Mouse (Mus musculus) cerebellum, postnatal 25 days (tissue): ENCODE data around the gene Cpa4.
A peak's percentile ranks its signal among the peaks of the same experiment; 100 is the strongest.

Source experiments
- DNase-seq, 2 experiments: peaks; one replicate each; pipeline ENCODE4 v3.0.0; 2021; ENCODE audit warnings: mixed read lengths in 2 of 2

Cpa4 gene

DNA sequence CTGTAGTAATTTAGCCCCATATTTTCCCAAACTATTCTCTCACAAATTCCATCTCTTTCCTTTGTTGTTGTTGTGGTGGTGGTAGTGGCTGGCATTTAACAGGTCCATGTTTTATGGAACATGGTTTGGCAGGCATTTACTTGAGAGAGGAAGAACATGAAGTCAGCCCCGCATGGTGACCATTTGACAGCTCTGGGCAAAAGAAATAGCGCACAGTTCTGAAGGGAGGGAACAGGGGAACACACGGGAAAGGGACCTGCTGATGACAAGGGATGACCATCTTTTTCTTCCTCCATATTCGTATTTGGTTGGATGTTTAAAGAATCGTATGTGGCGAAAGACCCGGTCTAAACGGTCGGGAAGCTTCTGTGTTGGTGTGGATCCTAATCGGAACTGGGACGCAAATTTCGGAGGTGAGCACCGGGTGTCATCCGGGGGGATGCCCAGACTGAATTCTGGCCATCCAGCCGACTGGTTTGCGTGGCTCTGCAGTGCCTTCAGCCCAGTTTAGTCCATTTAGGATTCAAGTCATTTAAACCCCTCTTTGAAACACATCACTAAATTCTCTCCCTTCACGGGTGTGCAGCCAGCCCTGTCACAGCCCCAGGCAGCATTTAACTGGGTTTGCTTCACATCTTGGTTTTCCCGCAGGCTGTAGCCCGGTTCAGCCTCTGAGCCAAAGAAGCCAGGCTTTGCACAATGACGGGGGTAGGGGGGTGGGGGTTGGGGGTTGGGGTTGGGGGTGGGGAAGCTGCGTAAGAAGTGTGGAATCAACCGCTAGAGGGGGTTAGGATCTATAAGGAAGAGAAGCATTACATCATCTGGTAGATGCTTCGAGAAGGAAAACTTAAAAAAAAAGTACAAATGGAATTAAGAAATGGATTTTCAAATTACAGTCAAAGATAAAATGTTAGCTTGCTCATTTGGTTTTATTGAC is 16.3 kb upstream of the Cpa4 start:
- DNase-seq = peak; percentile 55 to 67

DNA sequence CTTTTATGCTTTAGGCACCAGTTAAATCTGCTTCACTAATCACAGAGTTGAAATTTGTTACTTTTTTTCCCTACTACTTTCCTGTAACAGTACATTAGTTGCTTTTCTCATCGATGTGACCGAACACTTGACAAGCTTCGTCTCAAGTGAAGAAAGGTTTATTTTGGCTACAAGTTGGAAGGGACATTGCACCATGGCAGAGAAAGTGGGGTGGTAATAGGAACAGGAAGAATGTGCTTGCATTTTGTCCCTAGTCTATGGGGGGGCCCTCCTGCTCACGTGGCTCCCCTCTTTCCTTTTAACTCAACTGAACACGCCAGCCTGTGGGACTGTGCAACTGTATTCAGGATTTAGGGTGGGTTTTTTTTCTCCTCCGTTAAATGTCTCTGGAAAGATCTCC is 15.5 kb upstream of the Cpa4 start:
- DNase-seq = no peak

- no peak for DNase-seq
These were observed 14.7 kb upstream of the Cpa4 start for GRCm38 (mm10) chr6:30553381-30554010.

DNA sequence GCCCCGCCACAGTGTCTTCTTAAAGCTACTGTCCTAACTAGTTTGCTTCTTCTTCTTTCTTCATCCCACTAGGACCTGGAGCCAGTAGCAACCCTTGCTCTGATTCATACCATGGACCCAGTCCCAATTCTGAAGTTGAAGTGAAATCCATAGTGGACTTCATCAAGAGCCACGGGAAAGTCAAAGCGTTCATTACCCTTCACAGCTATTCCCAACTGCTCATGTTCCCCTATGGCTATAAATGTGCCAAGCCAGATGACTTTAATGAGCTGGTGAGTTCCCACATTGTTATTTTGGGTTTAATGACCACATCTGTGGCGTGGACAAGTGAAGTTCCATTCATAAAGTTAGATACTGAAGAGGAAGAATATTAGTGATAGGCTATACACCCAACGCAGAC is 14.1 kb upstream of the Cpa4 start:
- DNase-seq = no peak

DNA sequence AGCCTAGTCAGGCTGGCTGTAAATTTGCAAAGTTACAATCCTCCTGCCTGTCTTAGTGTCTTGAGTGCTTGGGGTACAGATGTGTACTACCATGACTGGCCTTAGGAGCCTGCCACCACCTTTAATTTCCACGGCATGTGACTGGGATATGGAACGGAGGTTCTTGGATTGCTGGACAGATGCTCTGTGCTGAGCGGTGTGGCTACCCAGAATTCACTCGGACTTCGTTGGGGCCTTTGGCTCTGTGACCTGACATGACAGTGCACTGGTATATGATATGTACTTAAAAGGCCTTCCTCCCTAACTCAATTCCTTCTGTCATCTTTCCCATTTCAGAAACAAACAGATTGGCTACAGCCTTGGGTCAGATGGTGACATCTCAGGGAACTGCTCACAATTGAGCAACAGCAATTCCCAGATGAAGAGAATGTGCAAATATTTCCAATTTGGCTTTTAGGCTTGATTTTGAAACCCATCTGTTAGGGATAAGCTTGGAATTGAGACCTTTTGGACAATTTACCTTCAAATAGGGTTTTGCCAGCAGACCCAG is 13.5 kb upstream of the Cpa4 start:
- no peak for DNase-seq

DNA sequence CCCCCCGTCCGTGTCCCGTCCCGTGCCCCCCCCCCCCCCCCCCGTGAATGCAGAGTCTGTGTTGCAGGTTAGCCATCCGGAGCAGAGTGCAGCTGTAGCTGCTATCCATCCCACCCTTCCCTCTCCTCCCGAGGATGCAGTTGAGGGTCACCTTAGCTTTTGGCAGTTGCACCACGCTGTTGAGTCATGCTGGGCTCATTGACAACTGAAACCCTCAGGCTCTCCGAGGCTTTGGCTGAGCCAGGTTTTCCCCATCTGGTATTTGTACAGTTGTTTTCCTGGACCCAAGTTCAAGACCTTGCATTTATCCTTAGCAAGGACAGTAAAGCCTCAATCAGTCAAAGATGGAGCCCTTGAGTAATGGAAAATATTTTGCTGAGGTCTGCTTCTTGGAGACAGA is 12.1 kb upstream of the Cpa4 start:
- DNase-seq = no peak

DNA sequence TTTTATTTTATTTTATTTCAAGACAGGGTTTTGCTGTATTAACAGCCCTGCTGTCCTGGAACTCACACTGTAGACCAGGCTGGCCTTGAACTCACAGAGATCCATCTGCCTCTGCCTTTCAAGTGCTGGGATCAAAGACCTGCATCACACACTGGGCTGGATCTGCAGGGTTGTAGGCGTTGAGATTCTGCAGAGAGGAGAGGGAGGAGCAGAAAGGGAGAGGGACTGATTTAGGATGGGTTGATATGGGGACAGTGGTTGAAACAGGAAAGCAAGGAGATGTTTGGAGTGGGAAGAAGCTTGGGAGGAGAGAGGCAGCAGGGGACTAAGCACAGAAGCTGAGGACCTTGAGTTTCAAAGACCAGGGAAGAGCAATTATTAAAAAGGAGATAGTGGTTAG is 8.4 kb upstream of the Cpa4 start:
- DNase-seq = no peak

DNA sequence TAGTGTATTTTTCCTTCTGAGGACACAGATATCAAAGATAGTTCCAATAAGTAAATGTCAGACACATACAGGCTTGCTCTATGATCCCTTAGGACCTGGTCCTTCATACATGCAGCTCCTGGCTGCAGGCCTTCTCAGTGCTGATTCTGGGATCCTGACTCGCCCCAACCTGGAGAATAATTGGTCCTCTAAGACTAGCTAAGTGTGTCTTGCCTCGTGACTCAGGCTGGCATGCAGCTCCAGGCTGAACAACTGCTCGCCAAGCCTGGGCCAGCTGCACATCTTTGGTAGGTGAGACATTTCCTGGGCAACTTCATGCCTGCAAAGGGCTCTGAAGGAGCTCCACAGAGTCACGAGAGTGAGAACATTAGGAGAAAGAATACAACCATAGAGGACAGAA is 6.0 kb upstream of the Cpa4 start:
- DNase-seq = no peak

DNA sequence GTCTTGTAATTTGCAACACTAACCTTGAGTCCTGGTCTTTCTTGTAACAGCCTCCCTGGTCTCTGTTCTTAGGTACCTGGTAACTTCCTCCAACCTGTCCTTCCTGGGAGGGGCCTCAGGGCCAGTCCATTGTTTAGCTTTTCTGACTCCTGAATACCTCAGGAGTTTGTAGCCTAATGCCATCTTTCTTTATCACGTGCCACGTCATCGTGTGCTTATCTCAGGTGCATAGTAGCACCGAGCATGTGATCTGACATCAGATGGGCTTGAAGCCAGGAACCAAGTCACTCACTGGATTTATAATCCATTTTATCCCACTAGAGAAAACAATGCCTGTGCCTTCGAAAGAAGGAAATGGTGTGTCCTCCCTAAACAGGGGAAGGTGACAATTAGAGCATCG is 4.6 kb upstream of the Cpa4 start:
- no peak for DNase-seq

DNA sequence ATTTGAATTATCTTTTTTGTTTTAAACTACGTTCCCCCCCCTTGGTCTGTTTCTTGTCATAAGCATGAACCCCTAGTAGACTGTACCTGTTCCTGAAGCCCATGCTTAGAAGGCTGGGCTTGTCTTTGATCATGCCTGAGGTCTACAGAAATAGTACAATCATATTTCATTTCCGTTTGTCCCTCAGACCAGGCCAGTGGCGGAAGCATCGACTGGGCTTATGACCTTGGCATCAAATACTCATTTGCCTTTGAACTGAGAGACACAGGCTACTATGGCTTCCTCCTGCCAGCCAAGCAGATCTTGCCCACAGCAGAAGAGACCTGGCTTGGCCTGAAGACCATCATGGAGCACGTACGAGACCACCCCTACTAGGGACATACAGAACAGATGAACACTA is 4.1 kb upstream of the Cpa4 start:
- DNase-seq = no peak

DNA sequence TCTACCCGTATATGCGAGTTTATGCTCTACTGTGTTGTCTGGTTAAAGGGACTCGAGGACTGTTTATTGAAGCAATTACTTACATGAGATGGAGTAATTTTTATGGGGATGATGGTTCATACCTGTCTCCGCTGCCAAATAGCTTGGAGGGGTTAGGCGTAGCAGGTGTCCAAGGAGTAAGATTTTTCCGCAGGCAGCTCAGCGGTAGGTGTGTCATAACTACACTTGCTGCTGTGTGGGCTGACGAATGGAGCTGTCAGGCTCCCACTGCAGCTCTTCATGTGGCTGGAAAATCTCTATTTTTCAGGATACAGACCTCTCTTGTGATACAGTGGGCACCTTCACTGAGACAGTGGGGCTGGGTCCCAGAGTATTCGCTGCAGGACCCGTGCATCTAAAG is 1.2 kb downstream of the Cpa4 start:
- DNase-seq = no peak

GRCm38 (mm10) chr6:30570012-30570411 is 1.8 kb downstream of the Cpa4 start:
- no peak for DNase-seq

DNA sequence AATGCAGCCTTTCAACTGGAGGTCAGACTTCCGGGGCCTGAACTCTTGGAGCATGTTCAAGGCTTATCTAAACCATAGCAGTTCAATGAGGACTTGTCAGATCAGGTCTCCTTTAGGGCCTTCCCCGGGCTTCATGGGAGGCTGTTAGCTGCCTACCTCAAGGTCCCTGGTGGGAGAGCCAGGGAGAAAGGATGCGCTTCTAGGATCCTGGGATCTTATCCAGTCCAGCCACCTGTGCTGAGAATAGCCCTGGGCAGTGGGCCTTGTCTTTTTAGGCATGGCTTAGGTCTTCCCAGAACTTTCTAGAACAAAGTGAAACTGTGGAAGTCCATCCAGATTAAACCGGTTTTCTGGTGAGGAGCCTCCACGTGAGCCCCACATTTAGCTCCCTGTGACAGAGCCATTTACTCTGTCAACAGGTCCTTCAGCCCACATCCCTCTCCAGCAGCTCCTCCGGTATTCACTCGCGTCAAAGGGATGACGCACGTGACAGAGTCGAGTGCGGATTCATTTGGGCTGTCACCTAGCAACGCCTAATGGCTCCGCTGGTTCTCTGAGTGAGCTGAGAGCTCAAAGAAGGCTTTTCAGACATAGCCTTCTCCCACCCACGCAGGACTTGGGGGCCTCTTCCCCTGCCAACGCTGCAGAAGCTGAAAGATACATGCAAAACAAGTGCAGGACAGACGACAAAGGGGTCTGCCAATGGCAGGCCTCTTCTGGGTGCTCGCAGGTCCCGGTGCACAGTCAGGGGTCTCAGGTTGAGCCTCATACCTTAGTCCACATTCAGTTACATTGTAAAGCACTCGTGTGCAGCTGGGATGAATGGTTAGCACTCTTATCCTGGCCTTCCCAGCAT is 4.5 kb downstream of the Cpa4 start:
- peak in 1 of 2 experiments; percentile 12 for DNase-seq

DNA sequence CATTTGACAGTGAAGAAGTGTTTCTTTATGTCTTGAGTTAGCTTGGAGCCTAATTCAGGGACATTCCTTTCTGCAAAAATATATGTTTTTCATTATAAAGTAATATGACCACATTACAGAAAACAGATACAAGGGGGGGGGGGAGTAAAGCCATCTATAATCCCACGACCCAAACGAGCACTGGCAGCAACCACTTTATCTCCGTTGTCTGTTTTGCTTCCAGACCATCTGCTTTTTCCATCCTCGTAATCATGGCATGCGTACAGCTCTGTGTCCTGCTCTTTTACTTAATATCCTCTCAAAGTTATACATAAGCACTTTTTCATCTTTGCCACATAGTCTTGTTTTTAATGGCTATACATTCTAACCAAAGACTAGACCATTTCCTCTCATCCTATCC is 5.2 kb downstream of the Cpa4 start:
- no peak for DNase-seq

- no peak for DNase-seq
These were observed 6.8 kb downstream of the Cpa4 start for GRCm38 (mm10) chr6:30574945-30575344.

DNA sequence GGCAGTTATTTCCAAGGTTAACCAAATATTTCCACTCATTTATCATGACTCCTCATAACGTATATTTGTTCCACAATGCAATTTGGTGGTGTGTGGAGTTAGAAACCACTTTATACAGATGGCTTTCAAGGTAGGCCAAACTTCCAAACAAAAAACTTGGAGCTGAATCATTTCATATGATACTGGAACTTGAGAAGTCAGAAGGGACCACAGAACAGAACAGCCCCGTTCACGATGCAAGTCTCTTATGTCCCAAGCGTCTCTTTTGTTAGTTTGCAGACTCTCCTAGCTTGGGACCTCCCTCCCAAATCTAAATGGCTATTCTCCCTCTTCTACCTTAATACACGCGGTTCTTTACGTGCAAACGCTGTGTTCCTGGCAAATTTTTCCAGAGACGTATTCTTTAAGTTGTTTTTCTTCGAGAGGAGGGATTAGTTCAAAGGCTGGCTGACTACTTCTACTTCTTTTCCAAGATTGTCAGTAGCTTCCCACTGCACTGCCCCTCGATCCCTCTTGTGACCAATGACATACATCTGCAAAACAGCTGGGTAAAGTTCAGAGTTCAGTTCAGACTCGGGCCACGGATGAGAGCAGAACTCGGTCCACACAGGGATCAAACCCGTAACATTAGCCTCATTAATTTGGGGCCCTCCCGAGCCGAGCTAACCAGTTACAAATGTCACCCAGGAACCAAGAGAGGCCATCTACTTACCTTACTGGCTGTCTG is 8.5 kb downstream of the Cpa4 start:
- no peak for DNase-seq

GRCm38 (mm10) chr6:30579961-30580840 is 12.0 kb downstream of the Cpa4 start:
- DNase-seq = no peak

DNA sequence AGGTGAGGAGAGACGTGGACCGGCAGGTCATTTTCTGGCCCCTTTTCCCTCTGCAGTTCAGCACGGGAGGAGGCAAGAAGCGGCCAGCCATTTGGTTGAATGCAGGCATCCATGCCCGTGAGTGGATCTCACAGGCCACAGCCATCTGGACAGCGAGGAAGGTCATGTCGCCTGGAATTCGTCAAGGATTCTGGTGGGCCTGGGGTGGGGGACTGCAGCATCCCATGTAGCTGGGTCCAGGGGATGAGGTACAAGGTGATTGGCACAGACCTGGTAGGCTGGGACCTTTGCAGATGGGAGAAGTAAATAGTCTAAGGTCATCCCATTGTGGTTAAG is 12.6 kb downstream of the Cpa4 start:
- DNase-seq = peak; percentile 9 to 12

DNA sequence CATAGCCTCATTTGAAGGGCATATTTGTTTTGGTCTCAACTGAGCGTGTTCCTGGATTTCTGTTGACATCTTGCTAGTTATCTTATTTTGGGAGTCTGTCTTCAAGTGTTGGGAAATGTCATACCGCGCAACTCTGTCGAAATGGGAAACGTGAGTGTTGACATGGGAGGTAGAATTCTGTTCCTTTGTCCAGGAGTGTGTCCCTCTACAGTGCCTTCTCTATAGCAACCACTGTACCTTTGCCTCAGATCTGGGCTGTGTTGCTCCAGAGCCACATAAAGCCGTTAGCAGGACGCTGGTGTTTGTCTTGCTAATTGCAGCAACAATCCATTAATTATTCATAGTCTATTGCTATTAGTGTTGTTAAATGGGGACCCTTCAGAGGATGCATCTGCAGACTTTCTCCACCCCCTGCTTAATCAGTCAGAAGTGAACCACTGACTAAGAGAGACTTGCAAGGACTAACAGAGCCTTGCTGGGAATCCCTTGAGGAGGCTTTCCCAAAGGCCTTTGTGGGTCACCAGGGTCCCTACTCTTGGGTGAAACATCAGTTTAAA is 18.8 kb downstream of the Cpa4 start:
- DNase-seq = no peak

DNA sequence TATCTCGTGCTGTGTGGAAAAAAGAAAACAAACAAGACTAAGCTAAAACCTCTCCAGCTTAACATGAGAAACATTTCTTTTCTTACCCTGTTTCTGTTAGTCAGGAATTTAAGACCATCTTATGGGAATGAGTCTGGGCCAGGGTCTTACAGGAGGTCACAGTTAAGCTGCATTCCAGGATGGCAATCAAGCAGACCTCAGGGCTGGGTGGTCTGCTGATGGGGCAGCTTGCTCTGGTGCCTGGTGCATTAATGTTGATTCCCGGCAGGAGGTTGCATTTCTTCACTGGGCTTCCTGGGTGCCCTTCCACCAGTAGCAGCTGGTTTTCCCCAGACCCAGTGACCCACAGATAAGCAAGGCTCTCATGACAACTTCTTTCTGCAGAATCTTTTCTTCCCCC is 21.6 kb downstream of the Cpa4 start:
- no peak for DNase-seq

- no peak for DNase-seq
These were observed 23.8 kb downstream of the Cpa4 start for GRCm38 (mm10) chr6:30591851-30592404.
